Mouse (Mus musculus) lung, adult 2 months (tissue): ENCODE results near the gene Thbs4. TPM values are rescaled to one million over a fixed set of nuclear protein-coding genes. Genes with fewer than 3 reads are reported as not detected.
"Not testable (repeated sequence)": the region's sequence is repeated elsewhere in the genome, so short reads cannot be mapped to it uniquely, and the experiment has no call there.

Experiments
- DNase-seq: peaks from one replicate; pipeline ENCODE4 v3.0.0; 2022
- H3K4me1 ChIP-seq: fragments of 200-500 bp; 2 replicates; pipeline ENCODE4 v1.6.1; 2011; ENCODE audit warnings: low read length; ENCODE audit not compliant: control insufficient read depth, insufficient read depth
- H3K4me3 ChIP-seq: fragments of 200-500 bp; replicated peaks from 2 replicates; pipeline ENCODE3; 2011; ENCODE audit warnings: low read depth, mild to moderate bottlenecking, control low read depth, low read length; ENCODE audit errors: extremely low read depth
- CTCF ChIP-seq: fragments of 200-500 bp; IDR thresholded peaks from 2 replicates; pipeline ENCODE4 v1.5.1; 2011; ENCODE audit warnings: mild to moderate bottlenecking, low read length, control low read depth; ENCODE audit not compliant: insufficient read depth
- POLR2A ChIP-seq: fragments of 200-500 bp; IDR thresholded peaks from 2 replicates; pipeline ENCODE4 v1.6.1; 2011; ENCODE audit warnings: low read depth, mild to moderate bottlenecking, control low read depth, low read length, borderline replicate concordance; ENCODE audit errors: extremely low read depth
- WGBS: fragments of 180-500 bp; shearing (Covaris S2); methylation state at CpG from one replicate; pipeline ENCODE4 v1.1.7; 2018; 5-methylcytosine and 5-hydroxymethylcytosine counted together
- polyA plus RNA-seq: library from polyadenylated mRNA; depleted of rRNA; stranded (reverse); fragments of >200 nt; gene quantifications from 2 replicates; pipeline ENCODE4 v1.2.3, GENCODE M21; 2012; rRNA removed

Thbs4 gene
- 1.3 and 5.3 TPM in 2 replicates for polyA plus RNA-seq

- Histone ChIP-seq H3K4me3 (no peak within 1 kb of the TSS), H3K4me1 (no peaks in the 10 kb centered on the region)
- DNase-seq: no peak
- WGBS: 7% methylated on average over 41 of the region's 45 CpGs
- no peak for TF ChIP-seq CTCF
- no peak for TF ChIP-seq POLR2A
These were observed at the start of gene Thbs4 for GRCm38 (mm10) chr13:92794462-92795214. Gene Thbs4 (minus strand): TSS chr13:92794818.

- WGBS: 68% methylated on average over 4 of the region's 4 CpGs
These were observed 38.5 kb upstream of the Thbs4 start for GRCm38 (mm10) chr13:92833162-92833561.

GRCm38 (mm10) chr13:92828820-92829219 is 34.2 kb upstream of the Thbs4 start:
- DNase-seq: no peak
- TF ChIP-seq CTCF: no peak
- TF ChIP-seq POLR2A: no peak
- Histone ChIP-seq H3K4me1 (no peaks in the 10 kb centered on the region), H3K4me3 (no peak overlapping the region)
- 43% methylated on average over 10 of the region's 10 CpGs for WGBS

More at GRCm38 (mm10) chr13:92833162-92833561, 38.5 kb upstream of the Thbs4 start:
- H3K4me1 ChIP-seq: no peaks in the 10 kb centered on the region
- no peak overlapping the region for H3K4me3 ChIP-seq
- DNase-seq: no peak
- TF ChIP-seq POLR2A: no peak
- no peak for TF ChIP-seq CTCF

GRCm38 (mm10) chr13:92817357-92817756 is 22.7 kb upstream of the Thbs4 start:
- no peak overlapping the region for H3K4me3 ChIP-seq
- H3K4me1 ChIP-seq: no peaks in the 10 kb centered on the region
- 51% methylated on average over 3 of the region's 3 CpGs for WGBS
- TF ChIP-seq CTCF: no peak
- no peak for TF ChIP-seq POLR2A
- DNase-seq: no peak

GRCm38 (mm10) chr13:92816329-92816728 is 21.7 kb upstream of the Thbs4 start:
- WGBS: 73% methylated on average over 5 of the region's 5 CpGs
- Histone ChIP-seq H3K4me3 (no peak overlapping the region), H3K4me1 (no peaks in the 10 kb centered on the region)
- no peak for DNase-seq
- TF ChIP-seq CTCF: no peak
- no peak for TF ChIP-seq POLR2A

- 81% methylated on average over 1 of the region's 1 CpGs for WGBS
- H3K4me3 ChIP-seq, H3K4me1 ChIP-seq, DNase-seq: not testable (repeated sequence)
These were observed 16.0 kb upstream of the Thbs4 start for GRCm38 (mm10) chr13:92810592-92810991.

- no peak for DNase-seq
- Histone ChIP-seq H3K4me3 (no peak overlapping the region), H3K4me1 (no peaks in the 10 kb centered on the region)
- WGBS: 84% methylated on average over 3 of the region's 3 CpGs
- TF ChIP-seq POLR2A (no peak), CTCF (no peak)
These were observed 13.2 kb upstream of the Thbs4 start for GRCm38 (mm10) chr13:92807849-92808248.

GRCm38 (mm10) chr13:92806785-92807184 is 12.2 kb upstream of the Thbs4 start:
- H3K4me1 ChIP-seq: no peaks in the 10 kb centered on the region
- DNase-seq: no peak
- no peak for TF ChIP-seq POLR2A
- no peak for TF ChIP-seq CTCF
- H3K4me3 ChIP-seq: no peak overlapping the region

- TF ChIP-seq POLR2A (no peak), CTCF (no peak)
- DNase-seq: no peak
- WGBS: 59% methylated on average over 7 of the region's 7 CpGs
- H3K4me1 ChIP-seq: no peaks in the 10 kb centered on the region
- no peak overlapping the region for H3K4me3 ChIP-seq
These were observed 4.8 kb upstream of the Thbs4 start for GRCm38 (mm10) chr13:92799306-92799925.

- no peaks in the 10 kb centered on the region for H3K4me1 ChIP-seq
- TF ChIP-seq CTCF (no peak), POLR2A (no peak)
- H3K4me3 ChIP-seq: no peak overlapping the region
- DNase-seq: no peak
- 40% methylated on average over 2 of the region's 2 CpGs for WGBS
These were observed 4.2 kb upstream of the Thbs4 start for GRCm38 (mm10) chr13:92798830-92799229.
